Mouse (Mus musculus) midbrain, embryonic 12.5 days (tissue): ENCODE data around the gene Plekhg5. TPM values are rescaled to one million over a fixed set of nuclear protein-coding genes. Genes with fewer than 3 reads are reported as not detected.

Experiments
- ATAC-seq: fragments of 200-750 bp; cut with Nextera tagmentation; 2 replicates; pipeline ENCODE4 v1.8.0; 2017; ENCODE audit warnings: low read depth, moderate TSS enrichment, moderate library complexity; ENCODE audit not compliant: low FRiP score
- H3K27ac ChIP-seq: fragments of 300-500 bp; sonication (generic); replicated peaks from 2 replicates; pipeline ENCODE4 v1.5.1; 2016; ENCODE audit warnings: mild to moderate bottlenecking
- H3K27me3 ChIP-seq: fragments of 300-500 bp; sonication (generic); 2 replicates; pipeline ENCODE4 v1.6.1; 2016; ENCODE audit warnings: mild to moderate bottlenecking
- H3K36me3 ChIP-seq: fragments of 300-500 bp; sonication (generic); 2 replicates; pipeline ENCODE4 v1.6.1; 2016
- H3K4me1 ChIP-seq: fragments of 300-500 bp; sonication (generic); 2 replicates; pipeline ENCODE4 v1.6.1; 2016
- H3K4me2 ChIP-seq: fragments of 300-500 bp; sonication (generic); replicated peaks from 2 replicates; pipeline ENCODE4 v1.6.1; 2016; ENCODE audit warnings: mild to moderate bottlenecking, moderate library complexity
- H3K4me3 ChIP-seq: fragments of 300-500 bp; sonication (generic); 2 replicates; pipeline ENCODE4 v1.5.1; 2016; ENCODE audit warnings: mild to moderate bottlenecking
- H3K9ac ChIP-seq: fragments of 300-500 bp; sonication (generic); replicated peaks from 2 replicates; pipeline ENCODE4 v1.6.1; 2016; ENCODE audit warnings: mild to moderate bottlenecking, moderate library complexity
- H3K9me3 ChIP-seq: fragments of 300-500 bp; sonication (generic); 2 replicates; pipeline ENCODE4 v1.6.1; 2016; ENCODE audit warnings: mild to moderate bottlenecking
- WGBS: fragments of 180-500 bp; shearing (Covaris S2); methylation state at CpG from one replicate; pipeline ENCODE4 v1.1.7; 2016; 5-methylcytosine and 5-hydroxymethylcytosine counted together
- polyA plus RNA-seq: library from polyadenylated mRNA; unstranded; fragments of >200 nt; fragmentation: Nextera tagmentation; extraction: Ambion mirVana; gene quantifications from 2 replicates; pipeline ENCODE4 v1.2.1, GENCODE M21; 2016

The Plekhg5 gene
- polyA plus RNA-seq, 1 experiment from 2014 or later: 9.4 TPM

GRCm38 (mm10) chr4:152120311-152121182, 48.2 kb downstream of the Plekhg5 start:
- Histone ChIP-seq H3K4me1 (peaks cover 33% of the 10 kb centered on the region), H3K9me3 (no peaks in the 10 kb centered on the region), H3K27me3 (peaks cover 100% of the 10 kb centered on the region), H3K4me2 (peak overlapping the region; percentile 30), H3K27ac (no peak overlapping the region), H3K36me3 (no peaks in the 10 kb centered on the region), H3K9ac (0 out of 2 replicates have a peak overlapping the region, but pooled peaks have one; percentile 26), H3K4me3 (peak overlapping the region; percentile 18)
- 2% methylated on average over 31 of the region's 31 CpGs for WGBS
- no peak for ATAC-seq

DNA sequence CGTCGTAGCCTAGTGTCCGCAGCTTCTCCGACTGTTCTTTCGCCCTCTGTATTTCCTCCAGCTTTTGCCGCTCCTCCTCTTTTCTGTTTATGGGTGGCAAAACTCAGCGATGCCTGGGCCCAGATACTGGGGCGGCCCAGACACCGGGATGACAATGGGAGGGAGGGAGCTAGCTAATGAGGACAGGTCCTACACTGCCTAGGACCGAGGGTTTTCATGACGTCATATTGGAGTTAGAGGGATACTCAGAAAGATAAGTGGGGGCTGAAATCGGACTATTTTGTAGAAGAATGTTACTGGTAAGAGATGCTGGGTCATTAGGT, 48.8 kb downstream of the Plekhg5 start:
- Histone ChIP-seq H3K9ac (0 out of 2 replicates have a peak overlapping the region, but pooled peaks have one; percentile 4), H3K27ac (no peak overlapping the region), H3K4me3 (peak overlapping the region; percentile 18), H3K36me3 (no peaks in the 10 kb centered on the region), H3K9me3 (no peaks in the 10 kb centered on the region), H3K27me3 (peaks cover 100% of the 10 kb centered on the region), H3K4me2 (peak overlapping the region; percentile 30), H3K4me1 (peaks cover 33% of the 10 kb centered on the region)
- 2% methylated on average over 12 of the region's 12 CpGs for WGBS
- no peak for ATAC-seq

GRCm38 (mm10) chr4:152124361-152124961, 52.2 kb downstream of the Plekhg5 start:
- Histone ChIP-seq H3K27me3 (peaks cover 100% of the 10 kb centered on the region), H3K36me3 (no peaks in the 10 kb centered on the region), H3K4me1 (peaks cover 36% of the 10 kb centered on the region), H3K4me2 (no peak overlapping the region), H3K4me3 (no peak overlapping the region), H3K27ac (no peak overlapping the region), H3K9ac (no peak overlapping the region), H3K9me3 (no peaks in the 10 kb centered on the region)
- 9% methylated on average over 13 of the region's 13 CpGs for WGBS
- no peak for ATAC-seq

DNA sequence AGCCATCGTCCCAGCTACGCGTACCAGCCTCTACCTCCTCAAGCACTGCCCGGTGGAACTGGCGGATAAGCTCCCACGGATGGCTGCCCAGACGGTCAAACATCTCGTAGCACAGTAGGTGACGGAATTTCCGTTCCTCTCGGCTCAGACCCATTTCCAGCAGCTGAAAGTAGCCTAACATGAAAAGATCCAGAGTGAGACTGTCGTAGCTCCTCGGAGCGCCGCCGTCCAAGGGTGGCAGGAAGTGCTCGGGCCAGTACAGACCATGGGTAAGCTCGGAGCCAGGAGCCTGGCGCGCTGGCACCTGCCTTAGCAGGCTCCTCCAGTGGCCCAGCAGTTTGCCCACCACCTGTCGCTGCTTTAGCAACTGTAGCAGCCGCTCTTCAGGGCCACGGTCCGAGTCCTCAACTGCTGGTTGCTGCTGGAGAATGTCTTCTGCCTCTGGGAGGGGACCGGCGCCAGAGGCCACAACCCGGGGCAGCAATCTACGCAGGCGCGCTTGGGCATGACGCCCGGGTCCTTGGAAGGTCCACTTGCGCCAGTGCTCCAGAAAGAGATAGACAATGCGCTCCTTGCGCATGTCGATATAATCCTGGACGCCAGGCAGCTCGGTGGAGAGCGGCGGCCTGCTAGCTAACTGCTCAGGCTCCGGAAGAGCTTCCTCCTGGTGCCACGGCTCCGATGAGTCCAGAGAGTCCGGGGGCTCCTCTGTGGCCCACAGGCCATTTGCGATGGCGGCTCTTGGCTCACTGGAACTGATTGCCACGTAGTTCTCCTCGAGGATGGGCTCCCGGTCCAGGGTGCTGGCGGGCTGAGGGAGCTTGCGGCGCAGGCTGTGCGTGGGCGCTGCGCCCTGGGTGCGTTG, 53.1 kb downstream of the Plekhg5 start:
- no peak overlapping the region for H3K27ac ChIP-seq
- ATAC-seq: no peak
- peaks cover 100% of the 10 kb centered on the region for H3K27me3 ChIP-seq
- H3K4me1 ChIP-seq: peaks cover 32% of the 10 kb centered on the region
- no peak overlapping the region for H3K9ac ChIP-seq
- H3K4me3 ChIP-seq: peak overlapping the region; percentile 21
- peak overlapping the region; percentile 37 for H3K4me2 ChIP-seq
- WGBS: 4% methylated on average over 56 of the region's 56 CpGs
- no peaks in the 10 kb centered on the region for H3K36me3 ChIP-seq
- no peaks in the 10 kb centered on the region for H3K9me3 ChIP-seq

DNA sequence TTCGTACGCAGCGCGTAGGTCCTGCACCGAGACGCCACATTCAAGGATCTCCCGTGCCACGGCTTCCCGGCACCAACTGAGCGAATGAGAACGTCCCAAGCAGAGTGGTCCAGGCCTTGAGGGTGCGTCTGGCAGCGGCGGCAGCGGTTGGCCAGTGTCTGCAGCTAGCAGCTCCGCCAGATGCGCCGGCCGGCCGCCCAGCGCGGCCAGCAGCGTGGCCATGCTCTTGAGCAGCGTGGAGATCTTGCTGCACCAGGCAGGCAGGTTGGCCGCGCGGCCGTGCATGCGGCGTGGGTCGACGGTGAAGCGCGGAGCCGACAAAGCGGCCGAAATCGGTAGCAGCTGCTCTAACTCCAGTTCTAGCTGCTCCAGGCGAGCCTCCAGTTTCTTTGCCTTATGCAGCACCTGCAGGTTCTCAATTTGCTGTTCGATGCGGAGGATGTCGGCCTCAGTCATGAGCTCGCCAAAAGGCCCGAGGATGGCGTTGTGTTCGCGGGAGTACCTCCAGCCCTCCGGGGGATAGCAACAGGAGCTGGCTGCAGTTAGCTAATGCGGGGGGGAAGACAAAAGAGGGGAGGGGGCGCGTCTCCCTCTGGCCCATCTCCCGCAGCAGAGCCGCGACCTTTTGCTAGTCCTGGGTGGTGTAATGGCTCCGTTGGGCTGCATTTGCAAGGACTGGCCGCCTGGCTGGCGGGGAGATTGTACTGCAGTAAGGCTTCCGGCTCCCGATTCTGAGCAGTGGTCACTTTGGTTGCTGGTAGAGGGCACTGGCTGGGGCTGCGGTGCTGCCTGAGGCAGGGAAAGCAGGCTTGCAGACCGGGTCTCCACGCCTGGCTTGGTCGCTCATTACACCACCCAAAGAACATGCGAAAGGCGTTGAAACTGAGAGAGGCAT, 54.0 kb downstream of the Plekhg5 start:
- H3K4me1 ChIP-seq: peaks cover 32% of the 10 kb centered on the region
- WGBS: 4% methylated on average over 63 of the region's 65 CpGs

GRCm38 (mm10) chr4:152127884-152128283, 55.6 kb downstream of the Plekhg5 start:
- Histone ChIP-seq H3K9me3 (no peaks in the 10 kb centered on the region), H3K9ac (no peak overlapping the region), H3K27ac (no peak overlapping the region), H3K4me3 (no peak overlapping the region), H3K4me2 (no peak overlapping the region), H3K36me3 (no peaks in the 10 kb centered on the region), H3K27me3 (peaks cover 100% of the 10 kb centered on the region), H3K4me1 (peaks cover 45% of the 10 kb centered on the region)
- no peak for ATAC-seq
- 76% methylated on average over 11 of the region's 11 CpGs for WGBS

More for the DNA sequence above, 54.0 kb downstream of the Plekhg5 start:
- ATAC-seq: no peak
- no peaks in the 10 kb centered on the region for H3K9me3 ChIP-seq
- H3K4me3 ChIP-seq: peak overlapping the region; percentile 21
- H3K9ac ChIP-seq: no peak overlapping the region; the same call in 1 of the 2 replicates
- no peaks in the 10 kb centered on the region for H3K36me3 ChIP-seq
- H3K27ac ChIP-seq: no peak overlapping the region
- peaks cover 100% of the 10 kb centered on the region for H3K27me3 ChIP-seq
- peak overlapping the region; percentile 37 for H3K4me2 ChIP-seq

DNA sequence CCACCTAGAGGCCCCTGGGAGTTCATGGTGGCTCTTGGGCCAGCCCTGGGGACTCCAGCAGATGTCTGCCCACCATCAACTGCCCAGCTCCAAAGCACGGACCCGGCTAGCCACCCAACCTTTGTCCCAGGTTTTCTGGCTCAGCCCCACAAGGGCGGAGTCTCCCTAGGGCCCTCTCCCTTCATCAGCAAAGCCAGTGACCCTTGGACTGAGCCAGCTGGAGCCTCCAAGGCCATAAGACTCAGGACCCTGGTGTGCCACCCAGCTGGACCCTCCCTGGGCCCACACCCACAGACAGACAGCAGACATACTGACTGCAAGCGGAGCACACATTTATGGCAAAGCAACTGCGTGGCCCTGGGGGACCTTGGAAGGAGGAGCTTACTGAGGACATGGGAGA, 56.5 kb downstream of the Plekhg5 start:
- H3K4me1 ChIP-seq: peaks cover 45% of the 10 kb centered on the region
- H3K27me3 ChIP-seq: peaks cover 100% of the 10 kb centered on the region
- no peaks in the 10 kb centered on the region for H3K36me3 ChIP-seq
- no peaks in the 10 kb centered on the region for H3K9me3 ChIP-seq
- no peak overlapping the region for H3K4me2 ChIP-seq
- H3K4me3 ChIP-seq: no peak overlapping the region
- H3K9ac ChIP-seq: no peak overlapping the region
- ATAC-seq: no peak
- WGBS: 50% methylated on average over 5 of the region's 5 CpGs
- H3K27ac ChIP-seq: no peak overlapping the region

- H3K36me3 ChIP-seq: no peaks in the 10 kb centered on the region
- H3K4me2 ChIP-seq: no peak overlapping the region
- H3K9me3 ChIP-seq: no peaks in the 10 kb centered on the region
- H3K4me1 ChIP-seq: peaks cover 45% of the 10 kb centered on the region
- H3K9ac ChIP-seq: no peak overlapping the region
- H3K27me3 ChIP-seq: peaks cover 100% of the 10 kb centered on the region
- H3K4me3 ChIP-seq: no peak overlapping the region
- 22% methylated on average over 13 of the region's 13 CpGs for WGBS
- no peak overlapping the region for H3K27ac ChIP-seq
- no peak for ATAC-seq
These were observed 57.2 kb downstream of the Plekhg5 start for GRCm38 (mm10) chr4:152129395-152129930.

- under 1% methylated on average over 83 of the region's 85 CpGs for WGBS
- Histone ChIP-seq H3K4me3 (peak overlapping the region; percentile 33), H3K4me2 (peak overlapping the region; percentile 53), H3K9me3 (no peaks in the 10 kb centered on the region), H3K27me3 (peaks cover 98% of the 10 kb centered on the region), H3K4me1 (peaks cover 38% of the 10 kb centered on the region), H3K9ac (peak overlapping the region; percentile 31; the same call in 1 of the 2 replicates), H3K27ac (no peak overlapping the region), H3K36me3 (no peaks in the 10 kb centered on the region)
- ATAC-seq: peak; percentile 76
These were observed 58.7 kb downstream of the Plekhg5 start for GRCm38 (mm10) chr4:152130771-152131653.
